Mouse (Mus musculus) embryonic facial prominence, embryonic 10.5 days (tissue): ENCODE results near the gene Dab1. TPM values are rescaled to one million over a fixed set of nuclear protein-coding genes. Genes with fewer than 3 reads are reported as not detected.

Source experiments
- DNase-seq: peaks from one replicate; pipeline ENCODE4 v3.0.0-alpha.2; 2017; ENCODE audit warnings: low spot score
- H3K27ac ChIP-seq: fragments of 300-500 bp; sonication (generic); replicated peaks from 2 replicates; pipeline ENCODE4 v1.5.1; 2016; ENCODE audit warnings: mild to moderate bottlenecking
- H3K27me3 ChIP-seq: fragments of 300-500 bp; sonication (generic); replicated peaks from 2 replicates; pipeline ENCODE4 v1.6.1; 2016; ENCODE audit warnings: low read depth, mild to moderate bottlenecking; ENCODE audit not compliant: poor library complexity, severe bottlenecking
- H3K36me3 ChIP-seq: fragments of 300-500 bp; sonication (generic); replicated peaks from 2 replicates; pipeline ENCODE4 v1.6.1; 2016; ENCODE audit warnings: mild to moderate bottlenecking, moderate library complexity
- H3K4me1 ChIP-seq: fragments of 300-500 bp; sonication (generic); 2 replicates; pipeline ENCODE4 v1.6.1; 2016
- H3K4me3 ChIP-seq: fragments of 300-500 bp; sonication (generic); 2 replicates; pipeline ENCODE4 v1.5.1; 2016; ENCODE audit warnings: mild to moderate bottlenecking, moderate library complexity
- H3K9me3 ChIP-seq: fragments of 300-500 bp; sonication (generic); 2 replicates; pipeline ENCODE4 v1.6.1; 2016; ENCODE audit warnings: mild to moderate bottlenecking
- WGBS: fragments of 180-500 bp; shearing (Covaris S2); methylation state at CpG from one replicate; pipeline ENCODE4 v1.1.7; 2016; 5-methylcytosine and 5-hydroxymethylcytosine counted together
- polyA plus RNA-seq: library from polyadenylated mRNA; unstranded; fragments of >200 nt; fragmentation: Nextera tagmentation; extraction: Ambion mirVana; gene quantifications from 2 replicates; pipeline ENCODE4 v1.2.1, GENCODE M21; 2016

Dab1 gene
- polyA plus RNA-seq, 1 experiment from 2014 or later, result 15.6 TPM

- WGBS, result 90% methylated on average over 4 of the region's 4 CpGs
- Histone ChIP-seq H3K27ac (no peak overlapping the region), H3K9me3 (no peaks in the 10 kb centered on the region), H3K36me3 (no peaks in the 10 kb centered on the region), H3K27me3 (0 out of 2 replicates have a peak, but pooled peaks cover 3% of the 10 kb centered on the region), H3K4me3 (no peak overlapping the region), H3K4me1 (peaks cover 12% of the 10 kb centered on the region)
- DNase-seq, result no peak
Observed at GRCm38 (mm10) chr4:104436411-104436810, 817.3 kb downstream of the Dab1 start.

GRCm38 (mm10) chr4:104438730-104439129 is 819.6 kb downstream of the Dab1 start:
- Histone ChIP-seq H3K4me1 (peaks cover 19% of the 10 kb centered on the region), H3K27me3 (0 out of 2 replicates have a peak, but pooled peaks cover 9% of the 10 kb centered on the region), H3K27ac (no peak overlapping the region), H3K36me3 (no peaks in the 10 kb centered on the region), H3K9me3 (no peaks in the 10 kb centered on the region), H3K4me3 (no peak overlapping the region)
- 89% methylated on average over 4 of the region's 4 CpGs for WGBS
- DNase-seq, result no peak

DNA sequence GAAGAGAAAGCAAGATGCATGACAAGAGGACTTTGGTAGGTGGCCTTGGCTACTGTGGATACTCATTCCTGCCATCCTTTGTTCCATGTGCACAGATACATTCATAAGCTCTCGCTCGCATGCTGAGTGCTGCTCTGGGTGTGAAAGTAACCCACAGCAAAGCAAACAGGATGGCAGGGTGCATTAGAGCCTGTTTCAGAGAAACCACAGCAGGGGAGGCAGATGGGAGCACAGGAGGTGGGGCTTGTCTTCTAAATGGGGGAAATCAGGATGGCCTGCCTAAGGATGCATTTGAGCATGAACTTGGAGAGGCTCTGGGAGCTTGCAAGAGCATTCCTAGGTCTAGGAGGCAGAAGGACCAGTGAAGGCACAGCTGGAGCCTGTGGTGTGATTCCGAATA is 820.5 kb downstream of the Dab1 start:
- Histone ChIP-seq H3K27me3 (0 out of 2 replicates have a peak, but pooled peaks cover 9% of the 10 kb centered on the region), H3K4me3 (no peak overlapping the region), H3K9me3 (no peaks in the 10 kb centered on the region), H3K4me1 (peaks cover 24% of the 10 kb centered on the region), H3K27ac (no peak overlapping the region), H3K36me3 (no peaks in the 10 kb centered on the region)
- WGBS, result 81% methylated on average over 3 of the region's 3 CpGs
- no peak for DNase-seq

DNA sequence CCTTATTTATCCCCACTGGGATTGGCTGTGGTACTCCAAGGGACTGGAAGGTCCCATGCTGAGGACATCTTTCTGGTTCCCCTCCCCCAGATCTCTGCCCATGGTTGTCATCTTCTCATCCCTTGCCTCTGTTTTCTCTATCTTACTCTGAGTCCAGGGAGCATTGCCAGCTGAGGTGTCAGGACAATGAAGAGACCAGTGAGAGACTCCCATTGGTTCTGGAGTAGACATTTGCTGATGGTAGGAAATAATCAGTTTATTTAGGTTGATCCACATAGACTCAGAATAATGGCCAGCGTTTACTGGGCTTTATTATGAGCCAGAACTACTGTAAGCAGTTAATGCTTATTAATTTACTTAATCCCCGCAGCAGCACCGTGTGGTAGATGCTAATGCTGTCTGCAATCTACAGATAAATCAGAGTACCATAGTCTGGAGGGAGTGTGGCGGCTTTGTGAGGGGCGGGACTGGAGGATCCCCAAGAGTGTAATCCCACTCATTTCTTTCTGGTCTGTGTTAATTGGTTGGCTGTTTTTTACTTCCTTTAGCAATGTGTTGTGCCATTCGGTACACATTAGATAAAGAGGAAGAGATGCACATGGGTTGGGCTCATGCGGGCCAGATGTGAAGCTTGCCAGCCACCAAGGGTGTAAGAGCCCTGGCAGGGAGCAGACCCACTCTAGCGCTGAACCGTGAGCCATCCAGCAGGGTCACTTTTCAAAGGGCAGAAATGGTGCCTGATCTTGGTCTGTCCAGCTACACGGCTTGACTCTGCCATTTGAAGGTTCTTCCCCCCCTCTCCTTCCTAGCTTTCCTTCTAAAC is 824.0 kb downstream of the Dab1 start:
- H3K36me3 ChIP-seq, result no peaks in the 10 kb centered on the region
- H3K9me3 ChIP-seq, result no peaks in the 10 kb centered on the region
- peaks cover 17% of the 10 kb centered on the region for H3K4me1 ChIP-seq
- DNase-seq, result no peak
- H3K4me3 ChIP-seq, result no peak overlapping the region
- 76% methylated on average over 10 of the region's 10 CpGs for WGBS
- no peak overlapping the region for H3K27ac ChIP-seq
- peaks cover 17% of the 10 kb centered on the region for H3K27me3 ChIP-seq

GRCm38 (mm10) chr4:104443775-104444174 is 824.6 kb downstream of the Dab1 start:
- Histone ChIP-seq H3K4me3 (no peak overlapping the region), H3K27ac (no peak overlapping the region), H3K36me3 (no peaks in the 10 kb centered on the region), H3K9me3 (no peaks in the 10 kb centered on the region), H3K4me1 (peaks cover 17% of the 10 kb centered on the region), H3K27me3 (peaks cover 17% of the 10 kb centered on the region)
- 23% methylated on average over 8 of the region's 8 CpGs for WGBS
- DNase-seq, result peak; percentile 10

DNA sequence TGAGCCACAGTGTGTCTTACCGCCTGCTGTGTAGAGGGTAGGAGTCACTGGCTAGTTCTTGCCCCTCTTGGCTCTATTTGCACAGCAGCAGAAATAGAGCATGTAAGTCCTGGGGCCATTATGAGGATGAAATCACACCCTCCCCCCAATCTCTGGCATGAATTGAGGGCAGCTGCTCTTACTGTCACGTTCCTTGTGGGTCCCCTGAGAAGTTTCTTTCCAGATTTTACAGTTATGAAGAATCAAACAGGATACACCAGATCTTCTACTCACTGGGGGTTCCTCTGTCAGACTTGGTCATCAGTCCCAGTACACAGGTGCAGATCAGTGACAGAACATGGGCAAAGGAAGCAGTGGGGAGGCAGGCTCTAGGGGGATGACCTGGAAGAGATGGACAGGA is 825.8 kb downstream of the Dab1 start:
- H3K4me3 ChIP-seq, result no peak overlapping the region
- WGBS, result 75% methylated on average over 2 of the region's 2 CpGs
- H3K9me3 ChIP-seq, result no peaks in the 10 kb centered on the region
- peaks cover 17% of the 10 kb centered on the region for H3K27me3 ChIP-seq
- no peaks in the 10 kb centered on the region for H3K36me3 ChIP-seq
- H3K27ac ChIP-seq, result no peak overlapping the region
- H3K4me1 ChIP-seq, result peaks cover 12% of the 10 kb centered on the region
- DNase-seq, result no peak

DNA sequence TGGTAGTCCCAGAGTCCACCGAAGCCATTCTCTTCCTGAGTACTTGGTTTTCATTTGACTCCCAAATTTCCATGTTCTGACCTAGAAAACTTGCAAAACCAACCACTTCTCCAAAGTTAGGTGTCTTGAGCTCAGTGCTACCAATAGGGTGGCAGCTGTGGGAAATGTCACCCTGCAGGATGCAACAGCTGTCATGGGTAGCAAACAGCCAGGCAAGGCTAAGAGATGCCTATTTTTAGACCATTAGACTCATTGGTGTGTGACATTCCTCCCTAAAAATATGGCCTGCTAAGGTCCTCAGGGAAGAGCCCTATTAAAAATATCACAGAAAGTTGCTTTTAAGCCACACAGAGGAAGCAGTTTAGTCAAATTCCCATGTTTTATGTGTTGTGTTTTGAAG is 829.0 kb downstream of the Dab1 start:
- no peak for DNase-seq
- peaks cover 10% of the 10 kb centered on the region for H3K4me1 ChIP-seq
- no peak overlapping the region for H3K4me3 ChIP-seq
- H3K27me3 ChIP-seq, result peaks cover 12% of the 10 kb centered on the region
- 95% methylated on average over 1 of the region's 1 CpGs for WGBS
- no peaks in the 10 kb centered on the region for H3K9me3 ChIP-seq
- no peaks in the 10 kb centered on the region for H3K36me3 ChIP-seq
- H3K27ac ChIP-seq, result no peak overlapping the region

DNA sequence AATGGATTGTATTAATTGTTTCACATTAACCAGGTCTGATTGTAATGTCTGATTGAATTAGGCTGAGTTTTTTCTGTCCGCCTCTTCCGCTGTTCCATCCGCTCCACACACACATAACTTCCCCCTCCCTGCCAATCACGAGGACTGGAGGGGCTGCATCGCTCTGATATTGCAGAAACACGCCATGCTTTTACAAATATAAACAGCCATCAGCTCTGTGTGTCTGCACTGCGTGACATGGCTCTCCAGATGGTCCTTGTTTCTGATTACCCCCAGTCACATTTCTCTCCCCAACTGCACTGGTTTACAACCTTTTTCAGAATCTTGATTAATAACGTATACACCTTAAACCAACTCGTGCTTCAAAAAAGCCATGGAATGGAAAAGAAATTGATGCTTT is 831.5 kb downstream of the Dab1 start:
- DNase-seq, result no peak
- Histone ChIP-seq H3K9me3 (no peaks in the 10 kb centered on the region), H3K4me1 (peaks cover 8% of the 10 kb centered on the region), H3K36me3 (no peaks in the 10 kb centered on the region), H3K27me3 (peaks cover 3% of the 10 kb centered on the region; the same call in 1 of the 2 replicates), H3K27ac (no peak overlapping the region), H3K4me3 (no peak overlapping the region)
- 83% methylated on average over 9 of the region's 9 CpGs for WGBS

DNA sequence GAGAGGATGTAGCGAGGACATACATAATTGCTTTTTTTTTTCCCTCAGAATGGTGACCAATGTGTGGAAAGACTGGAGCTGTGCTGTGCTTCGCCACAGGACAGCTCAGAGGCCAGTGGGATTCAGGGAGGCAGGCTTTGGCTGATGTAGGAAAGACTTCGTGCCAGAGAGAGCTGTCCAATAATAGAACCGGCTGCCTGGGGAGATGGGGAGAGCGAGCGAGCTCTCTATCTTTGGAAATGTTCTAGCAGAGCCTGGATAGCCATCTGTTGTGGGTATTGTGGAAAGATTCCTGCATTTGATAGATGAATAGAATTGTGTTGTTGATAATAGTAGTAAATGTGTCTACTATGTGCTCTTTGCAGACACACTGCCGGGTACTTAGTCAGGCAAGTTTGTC is 833.4 kb downstream of the Dab1 start:
- no peak for DNase-seq
- H3K4me1 ChIP-seq, result peaks cover 8% of the 10 kb centered on the region
- no peak overlapping the region for H3K27ac ChIP-seq
- H3K36me3 ChIP-seq, result no peaks in the 10 kb centered on the region
- H3K4me3 ChIP-seq, result no peak overlapping the region
- H3K9me3 ChIP-seq, result no peaks in the 10 kb centered on the region
- 0 out of 2 replicates have a peak, but pooled peaks cover 4% of the 10 kb centered on the region for H3K27me3 ChIP-seq
- 78% methylated on average over 7 of the region's 7 CpGs for WGBS

DNA sequence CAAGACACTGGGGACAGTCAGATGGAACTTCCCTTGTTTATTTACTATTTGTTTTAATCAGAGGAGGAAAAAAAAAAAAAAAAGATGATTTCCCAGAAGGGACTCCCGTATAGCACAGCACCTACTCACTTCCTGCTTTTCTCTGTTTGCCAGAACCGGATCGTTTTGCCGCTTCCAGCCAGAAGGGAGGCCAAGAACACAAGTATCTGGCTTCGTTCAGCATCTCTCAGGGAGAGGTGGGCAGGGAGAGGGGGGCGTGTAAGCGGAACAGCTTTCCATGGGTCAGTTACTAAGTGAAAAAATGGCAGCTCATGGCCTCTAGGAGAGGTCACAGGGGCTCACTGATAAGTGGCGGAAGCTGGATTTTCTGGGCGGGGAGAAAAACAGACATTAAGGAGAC is 836.0 kb downstream of the Dab1 start:
- Histone ChIP-seq H3K4me1 (peaks cover 8% of the 10 kb centered on the region), H3K27me3 (0 out of 2 replicates have a peak, but pooled peaks cover 4% of the 10 kb centered on the region), H3K4me3 (no peak overlapping the region), H3K36me3 (no peaks in the 10 kb centered on the region), H3K9me3 (no peaks in the 10 kb centered on the region), H3K27ac (no peak overlapping the region)
- no peak for DNase-seq
- 66% methylated on average over 9 of the region's 9 CpGs for WGBS

- no peak for DNase-seq
- H3K9me3 ChIP-seq, result no peaks in the 10 kb centered on the region
- WGBS, result 77% methylated on average over 3 of the region's 3 CpGs
- no peak overlapping the region for H3K4me3 ChIP-seq
- H3K27ac ChIP-seq, result no peak overlapping the region
- H3K27me3 ChIP-seq, result 0 out of 2 replicates have a peak, but pooled peaks cover 4% of the 10 kb centered on the region
- H3K4me1 ChIP-seq, result peaks cover 8% of the 10 kb centered on the region
- H3K36me3 ChIP-seq, result no peaks in the 10 kb centered on the region
Observed at GRCm38 (mm10) chr4:104455760-104456159, 836.6 kb downstream of the Dab1 start.

DNA sequence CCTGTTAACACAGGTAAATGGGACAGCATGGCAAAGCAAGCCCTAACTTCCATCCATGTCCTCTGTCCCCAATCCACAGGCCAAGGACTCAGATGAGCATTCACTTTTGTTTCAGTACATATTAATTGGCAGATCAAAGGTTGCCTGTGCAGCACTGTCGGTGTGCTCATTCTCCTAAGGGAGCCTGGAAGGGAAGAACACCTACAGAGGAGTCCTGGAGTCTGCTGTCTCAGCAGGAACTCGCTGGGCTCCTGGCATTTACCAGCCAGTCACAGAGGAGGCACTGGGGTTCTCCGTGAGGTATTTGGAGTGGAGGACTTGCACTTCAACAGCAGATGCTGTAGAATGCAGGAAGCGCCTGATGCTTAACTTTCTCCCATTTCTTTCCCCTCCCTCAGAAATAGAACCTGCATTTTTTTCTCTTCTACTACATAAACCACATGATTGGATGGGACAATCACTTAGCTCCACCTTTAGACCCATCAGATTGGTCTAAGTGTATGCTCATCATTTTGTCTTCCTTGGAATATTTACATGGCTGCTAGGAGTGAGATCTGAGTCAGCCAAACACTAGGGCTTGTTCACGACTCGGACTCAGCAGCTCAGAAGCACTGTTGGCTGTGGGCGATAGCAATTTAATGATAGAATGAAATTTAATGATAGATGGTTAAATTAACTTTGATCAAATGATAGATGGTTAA is 837.2 kb downstream of the Dab1 start:
- Histone ChIP-seq H3K4me1 (peaks cover 8% of the 10 kb centered on the region), H3K27ac (no peak overlapping the region), H3K36me3 (no peaks in the 10 kb centered on the region), H3K9me3 (no peaks in the 10 kb centered on the region), H3K4me3 (no peak overlapping the region), H3K27me3 (0 out of 2 replicates have a peak, but pooled peaks cover 4% of the 10 kb centered on the region)
- WGBS, result 86% methylated on average over 7 of the region's 7 CpGs
- DNase-seq, result no peak

GRCm38 (mm10) chr4:104458726-104459125 is 839.6 kb downstream of the Dab1 start:
- no peak for DNase-seq

More at GRCm38 (mm10) chr4:104458726-104459125, 839.6 kb downstream of the Dab1 start:
- H3K27me3 ChIP-seq, result 0 out of 2 replicates have a peak, but pooled peaks cover 4% of the 10 kb centered on the region
- 85% methylated on average over 5 of the region's 5 CpGs for WGBS
- H3K36me3 ChIP-seq, result no peaks in the 10 kb centered on the region
- H3K9me3 ChIP-seq, result no peaks in the 10 kb centered on the region
- no peak overlapping the region for H3K4me3 ChIP-seq
- peaks cover 9% of the 10 kb centered on the region for H3K4me1 ChIP-seq
- no peak overlapping the region for H3K27ac ChIP-seq
